Mouse (Mus musculus) fibroblast of lung, adult 2 months (primary cell): ENCODE data around the gene Nox1.

ENCODE experiments used
- DNase-seq: peaks from one replicate; pipeline ENCODE4 v3.0.0-alpha.2; 2011; ENCODE audit warnings: low read depth

Gene Nox1

DNA sequence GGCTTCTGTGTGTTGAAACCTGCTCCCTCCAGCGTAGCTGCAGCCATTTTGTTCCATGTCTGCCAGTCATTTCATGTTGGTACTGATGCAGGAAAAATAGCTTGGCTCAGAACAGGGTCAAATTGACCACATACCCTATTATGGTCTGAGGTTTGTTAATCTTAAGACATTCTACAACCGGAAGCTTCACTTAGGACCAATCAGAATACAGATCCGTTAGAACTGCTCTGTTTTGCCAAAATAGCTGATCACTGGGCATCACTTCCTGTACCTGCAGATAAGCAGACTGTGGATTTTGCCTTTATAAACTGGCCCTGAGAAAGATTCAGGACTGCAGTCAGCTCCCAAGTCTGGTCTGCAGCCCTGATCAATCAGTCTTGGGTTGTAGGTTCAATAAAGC lies 93.2 kb downstream of the Nox1 start:
- no peak for DNase-seq

DNA sequence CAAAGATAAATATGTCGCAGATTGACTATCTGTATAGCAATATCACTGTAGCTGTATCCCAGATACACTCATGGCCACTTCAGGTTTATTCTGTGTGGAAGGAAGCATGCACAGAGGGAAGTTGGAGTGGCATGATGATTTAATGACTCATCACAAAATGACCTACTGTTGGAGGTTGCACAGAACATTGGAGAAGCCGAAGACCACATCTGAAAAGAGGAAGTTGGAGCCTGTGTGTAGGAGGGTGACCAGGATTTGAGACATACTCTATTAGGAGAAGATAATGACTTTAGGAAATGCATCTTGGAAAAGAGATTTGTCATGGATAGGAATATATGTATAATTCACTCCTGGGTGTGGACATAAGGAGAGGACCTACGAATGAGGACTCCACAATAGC lies 105.3 kb downstream of the Nox1 start:
- DNase-seq = no peak

DNA sequence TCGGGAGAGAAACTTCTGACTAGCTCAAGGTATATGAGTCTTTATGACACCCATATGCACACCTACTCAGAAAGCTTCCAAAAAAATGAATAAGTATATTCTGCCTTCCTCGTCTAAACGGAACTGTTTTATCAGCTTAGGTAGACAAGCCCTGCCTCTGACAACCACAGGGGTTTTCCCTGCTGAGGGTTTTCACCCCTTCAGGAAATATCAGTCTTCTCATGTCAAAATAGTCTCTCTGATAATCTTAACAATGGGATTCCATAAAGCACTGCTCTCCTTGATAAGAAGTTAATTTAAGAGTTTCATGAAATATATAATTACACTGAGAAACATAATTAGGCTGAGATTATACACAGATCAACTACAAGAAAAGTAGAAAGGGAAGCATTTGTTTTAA lies 110.0 kb downstream of the Nox1 start:
- DNase-seq = no peak

DNA sequence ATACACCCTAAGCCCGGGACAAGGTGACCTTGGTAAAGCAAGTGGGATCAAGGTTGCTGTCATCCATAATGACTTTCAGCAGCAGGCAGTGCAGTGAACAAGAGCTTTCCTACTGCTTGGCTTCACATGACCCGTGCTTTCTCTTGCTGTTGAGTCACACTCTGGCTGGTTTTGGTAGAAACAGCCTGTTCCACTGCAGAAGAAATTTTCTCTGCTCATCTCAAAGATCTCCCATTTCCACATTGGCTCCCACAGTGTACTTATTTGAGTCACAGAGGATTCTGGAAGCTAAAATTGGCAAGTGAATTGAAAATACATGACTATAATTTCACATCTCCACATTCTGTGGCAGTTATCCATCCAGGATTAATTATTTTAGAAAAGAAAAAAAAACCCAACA lies 119.1 kb downstream of the Nox1 start:
- peak; percentile 5 for DNase-seq

DNA sequence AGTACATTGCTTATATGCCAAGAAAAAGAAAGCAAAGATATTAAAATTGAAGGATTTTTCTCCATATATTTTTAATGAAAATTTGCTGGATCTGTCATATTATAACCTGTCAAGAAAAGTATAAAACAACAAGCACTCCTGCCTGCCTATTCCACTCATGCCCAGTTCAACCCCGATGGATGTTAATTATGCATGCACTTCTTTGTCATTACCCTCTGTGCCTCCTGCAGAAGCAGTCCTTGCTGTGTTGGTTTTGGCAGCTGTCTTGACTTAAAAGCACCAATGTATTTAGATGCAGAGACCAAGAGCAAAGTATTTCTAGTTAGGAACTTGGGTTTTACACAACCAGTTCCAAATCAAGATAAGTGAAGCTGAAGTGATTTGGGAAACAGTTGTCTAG lies 136.3 kb downstream of the Nox1 start:
- no peak for DNase-seq

DNA sequence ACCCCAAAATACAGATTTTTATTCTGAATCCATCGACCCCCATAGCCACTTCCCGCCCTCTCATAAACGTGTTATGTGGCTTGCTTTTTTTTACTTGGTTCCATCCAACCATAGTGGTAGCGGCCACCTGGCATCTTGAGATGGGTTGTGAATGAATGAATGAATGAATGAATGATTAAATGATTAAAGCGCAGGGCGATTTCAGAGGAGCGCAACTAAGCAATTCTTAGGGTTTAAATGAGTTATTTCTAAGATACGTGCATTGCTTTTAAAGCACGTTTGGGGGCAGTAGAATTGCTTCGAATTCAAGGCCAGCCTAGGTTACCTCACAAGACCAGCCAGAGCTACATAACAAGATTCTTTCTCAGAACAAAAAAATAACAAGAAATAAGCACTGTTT lies 162.0 kb downstream of the Nox1 start:
- DNase-seq = peak; percentile 4

DNA sequence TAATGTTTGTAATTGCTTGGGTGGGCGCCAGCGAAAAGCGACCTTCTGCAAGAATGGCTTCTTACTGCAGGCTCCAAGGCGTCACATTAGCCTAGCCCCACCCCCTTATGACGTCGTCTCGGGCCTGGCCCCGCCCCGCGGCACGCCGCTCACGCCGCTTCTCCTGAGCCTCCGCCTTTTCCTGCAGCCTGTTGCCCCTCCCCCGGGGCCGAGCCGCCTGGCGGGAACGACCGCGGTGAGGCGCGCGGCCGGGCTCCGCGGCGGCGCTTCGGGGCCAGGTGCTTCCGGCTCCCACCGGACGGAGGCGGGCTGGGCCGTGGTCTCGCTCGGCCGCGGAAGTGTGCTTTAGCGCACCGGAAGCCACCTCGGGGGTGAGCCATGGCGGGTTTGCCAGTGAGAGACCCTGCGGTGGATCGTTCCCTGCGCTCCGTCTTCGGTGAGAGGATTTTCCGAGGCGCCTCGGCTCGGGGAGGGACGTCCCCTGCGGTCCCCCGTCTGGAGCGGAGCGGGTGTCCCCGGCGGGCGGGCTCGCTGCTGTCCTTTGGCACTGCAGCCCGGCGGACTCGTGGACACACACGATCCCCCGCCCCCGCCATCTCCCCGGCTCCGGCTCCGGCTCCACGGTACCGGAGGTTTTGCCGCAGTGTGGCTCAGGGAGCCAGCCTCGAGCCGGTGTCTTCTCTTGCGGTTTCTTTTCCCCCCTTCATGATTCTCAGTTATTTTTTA lies 162.6 kb downstream of the Nox1 start, which contains the start of gene Cstf2:
Cstf2 (plus strand) TSS at position 201 of the 726 bp plus-strand sequence.
- peak; percentile 85 for DNase-seq

DNA sequence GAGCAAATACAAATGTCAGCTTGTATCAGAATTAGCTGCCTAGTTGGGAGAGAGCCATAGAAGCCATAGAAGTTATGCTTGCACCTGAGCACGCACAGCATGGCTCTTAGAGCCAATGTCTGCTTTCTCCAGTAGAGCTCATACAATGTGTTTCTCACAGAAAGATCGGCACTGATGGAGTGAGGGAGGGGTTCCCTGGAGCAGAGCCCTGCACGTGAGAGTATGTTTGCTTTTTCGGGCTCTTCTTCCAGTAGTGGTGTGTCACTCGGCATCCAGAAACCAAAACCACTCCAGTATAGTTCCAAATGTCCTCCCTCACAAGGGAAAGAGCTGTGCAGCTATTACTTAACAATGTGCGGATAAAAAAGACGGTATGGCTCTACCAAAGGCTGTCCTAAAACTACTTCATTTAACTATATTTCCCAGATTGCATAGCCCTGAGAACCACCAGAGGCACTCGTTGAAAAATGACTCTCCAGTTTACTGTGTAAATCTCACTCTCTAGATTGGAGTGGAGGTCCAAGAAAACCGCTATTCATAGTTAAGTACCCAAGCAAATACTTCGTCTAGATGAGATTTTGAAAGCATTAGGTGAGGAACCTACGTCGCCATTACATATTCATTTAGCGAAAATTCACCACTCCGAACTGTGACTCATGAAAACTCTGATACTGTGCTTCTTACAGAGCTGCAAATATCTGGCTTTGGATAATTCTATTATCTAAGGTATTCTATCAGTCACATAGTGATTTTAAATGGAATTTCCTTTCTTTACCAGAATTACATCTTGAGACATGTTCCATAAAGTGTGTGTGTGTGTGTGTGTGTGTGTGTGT lies 163.5 kb downstream of the Nox1 start:
- peak; percentile 5 for DNase-seq

DNA sequence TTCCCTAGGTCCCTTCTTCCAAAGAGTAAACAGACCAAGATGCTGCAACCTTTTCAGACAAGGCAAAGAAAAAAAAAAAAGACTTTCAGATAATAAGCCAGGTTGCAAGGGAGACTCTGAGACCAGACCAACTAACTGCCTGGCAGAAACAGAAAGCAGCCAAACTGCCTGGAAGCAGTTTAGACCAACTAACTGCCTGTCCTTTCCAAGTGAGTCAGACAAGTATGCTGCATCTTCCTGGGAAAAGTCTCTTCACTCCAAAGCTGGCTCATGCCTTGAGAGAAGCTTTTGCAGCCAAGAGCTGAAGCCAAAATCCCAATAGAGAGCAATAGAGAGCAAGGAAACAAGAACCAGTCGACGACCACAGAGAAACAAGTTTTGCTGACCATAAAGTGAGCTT lies 164.9 kb downstream of the Nox1 start:
- DNase-seq = peak; percentile 26

DNA sequence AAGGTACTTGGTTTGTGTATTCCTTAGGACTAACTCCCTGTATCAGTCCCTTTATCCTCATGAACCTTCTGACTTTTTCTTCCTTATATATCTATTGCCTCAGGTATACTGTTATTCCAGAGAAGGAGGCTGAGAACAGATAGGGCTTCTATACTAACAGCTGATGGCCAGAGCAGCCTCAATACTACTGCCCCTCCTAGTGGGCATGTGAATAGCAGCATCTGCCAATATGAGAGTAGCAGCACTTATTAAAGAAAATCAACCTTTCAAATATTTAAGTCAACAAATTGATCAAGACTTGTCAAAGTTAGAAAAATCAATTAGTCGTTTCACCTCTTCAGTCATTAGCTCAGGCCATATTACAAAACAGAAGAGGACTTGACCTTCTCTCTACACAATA lies 172.8 kb downstream of the Nox1 start:
- no peak for DNase-seq
